Mouse (Mus musculus) liver, embryonic 14.5 days (tissue): ENCODE data around the gene Nfam1.

Source experiments
- CTCF ChIP-seq: IDR thresholded peaks from 2 replicates; pipeline ENCODE4 v1.5.1; 2016; ENCODE audit warnings: antibody characterized with exemption, low read depth, control low read depth
- EP300 ChIP-seq: IDR thresholded peaks from 2 replicates; pipeline ENCODE4 v1.6.1; 2016; ENCODE audit warnings: antibody characterized with exemption, low read depth

GRCm38 (mm10) chr15:82983416-82984026, 49.6 kb downstream of the Nfam1 start:
- TF ChIP-seq CTCF: no peak
- no peak for TF ChIP-seq EP300
